Mouse (Mus musculus): ENCODE measurements around the gene Ppp2r2d. TPM values are rescaled to one million over a fixed set of nuclear protein-coding genes. Genes with fewer than 3 reads are reported as not detected.

Gene Ppp2r2d
- total RNA-seq, 2 experiments from 2014 or later: 100 to 103 TPM

GRCm38 (mm10) chr7:138913616-138914015, 67.7 kb downstream of the Ppp2r2d start:
- intact Hi-C loops (cut with DNase I): no loop called here
- no peak for DNase-seq

GRCm38 (mm10) chr7:138919156-138919944, 73.5 kb downstream of the Ppp2r2d start:
- intact Hi-C loops (cut with DNase I): no loop called here
- no peak for DNase-seq

GRCm38 (mm10) chr7:138921611-138922010, 75.7 kb downstream of the Ppp2r2d start:
- no peak for DNase-seq
- intact Hi-C loops (cut with DNase I): no loop called here

GRCm38 (mm10) chr7:138923756-138924425, 78.0 kb downstream of the Ppp2r2d start:
- DNase-seq: no peak
- intact Hi-C loops (cut with DNase I): no loop called here

GRCm38 (mm10) chr7:138928456-138928855, 82.6 kb downstream of the Ppp2r2d start:
- no peak for DNase-seq

More at GRCm38 (mm10) chr7:138928456-138928855, 82.6 kb downstream of the Ppp2r2d start:
- intact Hi-C loops (cut with DNase I): no loop called here

Other genes with a start within 250 kb of the Ppp2r2d start
- gene Mapk1ip1, start 194 bp downstream of the Ppp2r2d start, total RNA-seq (2021): 10 to 100 TPM; 30.9 to 31.1 TPM
- 10 to 100 TPM; 57.0 to 58.0 TPM for gene Bnip3, start 63.4 kb downstream of the Ppp2r2d start, total RNA-seq (2021)
- 10 to 100 TPM; 42.1 to 42.6 TPM for gene Jakmip3, start 94.7 kb downstream of the Ppp2r2d start, total RNA-seq (2021)
- 100 to 1,000 TPM; 101 to 108 TPM for gene Dpysl4, start 239.9 kb downstream of the Ppp2r2d start, total RNA-seq (2021)